Mouse (Mus musculus): Measurements from ENCODE around the gene Cox8b.

Cox8b gene

GRCm38 (mm10) chr7:140900220-140900619 lies at the start of gene Cox8b:
Gene Cox8b (minus strand): TSS chr7:140900446.
- in situ Hi-C loops (cut with MboI, MseI) = loop anchor here (5.0 kb wide), 1 partner anchor 58 kb away; no protein-coding TSS in a partner anchor

- in situ Hi-C loops (cut with MboI, MseI) = no loop called here
Observed at GRCm38 (mm10) chr7:140949255-140949654, 49.0 kb upstream of the Cox8b start.

- in situ Hi-C loops (cut with MboI, MseI) = no loop called here
Observed at GRCm38 (mm10) chr7:140948161-140948560, 47.9 kb upstream of the Cox8b start.

GRCm38 (mm10) chr7:140946980-140947379 lies 46.7 kb upstream of the Cox8b start:
- in situ Hi-C loops (cut with MboI, MseI) = no loop called here

- in situ Hi-C loops (cut with MboI, MseI) = no loop called here
Observed at GRCm38 (mm10) chr7:140946311-140946710, 46.1 kb upstream of the Cox8b start.

GRCm38 (mm10) chr7:140945247-140945646 lies 45.0 kb upstream of the Cox8b start:
- in situ Hi-C loops (cut with MboI, MseI) = no loop called here

- in situ Hi-C loops (cut with MboI, MseI) = no loop called here
Observed at GRCm38 (mm10) chr7:140944236-140944635, 44.0 kb upstream of the Cox8b start.

- in situ Hi-C loops (cut with MboI, MseI) = no loop called here
Observed at GRCm38 (mm10) chr7:140943356-140943755, 43.1 kb upstream of the Cox8b start.

GRCm38 (mm10) chr7:140942811-140943210 lies 42.6 kb upstream of the Cox8b start:
- in situ Hi-C loops (cut with MboI, MseI) = no loop called here

GRCm38 (mm10) chr7:140942341-140942740 lies 42.1 kb upstream of the Cox8b start:
- in situ Hi-C loops (cut with MboI, MseI) = no loop called here

- in situ Hi-C loops (cut with MboI, MseI) = no loop called here
Observed at GRCm38 (mm10) chr7:140941222-140942051, 41.2 kb upstream of the Cox8b start, which contains the start of gene Pgghg. Gene Pgghg (plus strand): TSS chr7:140941391.

GRCm38 (mm10) chr7:140939669-140940171 lies 39.5 kb upstream of the Cox8b start:
- in situ Hi-C loops (cut with MboI, MseI) = no loop called here

- in situ Hi-C loops (cut with MboI, MseI) = no loop called here
Observed at GRCm38 (mm10) chr7:140938896-140939295, 38.6 kb upstream of the Cox8b start.

GRCm38 (mm10) chr7:140938436-140938835 lies 38.2 kb upstream of the Cox8b start:
- in situ Hi-C loops (cut with MboI, MseI) = no loop called here

GRCm38 (mm10) chr7:140927181-140927580 lies 26.9 kb upstream of the Cox8b start:
- in situ Hi-C loops (cut with MboI, MseI) = no loop called here

- in situ Hi-C loops (cut with MboI, MseI) = no loop called here
Observed at GRCm38 (mm10) chr7:140923070-140923775, 23.0 kb upstream of the Cox8b start.

- in situ Hi-C loops (cut with MboI, MseI) = no loop called here
Observed at GRCm38 (mm10) chr7:140922398-140923069, 22.3 kb upstream of the Cox8b start.

GRCm38 (mm10) chr7:140921225-140921975 lies 21.2 kb upstream of the Cox8b start:
- in situ Hi-C loops (cut with MboI, MseI) = no loop called here

- in situ Hi-C loops (cut with MboI, MseI) = no loop called here
Observed at GRCm38 (mm10) chr7:140920418-140921029, 20.3 kb upstream of the Cox8b start, which contains the start of gene Nlrp6. Gene Nlrp6 (plus strand): TSS chr7:140920902.

GRCm38 (mm10) chr7:140919911-140920310 lies 19.7 kb upstream of the Cox8b start:
- in situ Hi-C loops (cut with MboI, MseI) = no loop called here
